Mouse (Mus musculus) gastrocnemius, postnatal 14 days (tissue): ENCODE measurements around the gene A430078G23Rik. TPM values are rescaled to one million over a fixed set of nuclear protein-coding genes. Genes with fewer than 3 reads are reported as not detected.
"Not testable (repeated sequence)": the region's sequence is repeated elsewhere in the genome, so short reads cannot be mapped to it uniquely, and the experiment has no call there.

ENCODE experiments used
- DNase-seq: peaks from one replicate; pipeline ENCODE4 v3.0.0; 2021; ENCODE audit warnings: mixed read lengths
- intact Hi-C: fragments of 180-260 bp; cut with DNase I; formaldehyde crosslinking; loops from one replicate; pipeline ENCODE4 v1.15.1; 2025; ENCODE audit warnings: low total_unique reads
- long read RNA-seq, 2 experiments: library from polyadenylated mRNA; stranded (forward); transcript quantifications; one replicate each; pipeline ENCODE4 v2.0.0; 2021
- total RNA-seq, 2 experiments: library from RNA; stranded (reverse); gene quantifications; 2 replicates each; pipeline ENCODE4 v1.2.3; 2021

A430078G23Rik gene
- under 1 TPM; 0.06 to 0.11 TPM for total RNA-seq
- long read RNA-seq, experiment 1 = 0 reads
- long read RNA-seq, experiment 2 = 0 reads

DNA sequence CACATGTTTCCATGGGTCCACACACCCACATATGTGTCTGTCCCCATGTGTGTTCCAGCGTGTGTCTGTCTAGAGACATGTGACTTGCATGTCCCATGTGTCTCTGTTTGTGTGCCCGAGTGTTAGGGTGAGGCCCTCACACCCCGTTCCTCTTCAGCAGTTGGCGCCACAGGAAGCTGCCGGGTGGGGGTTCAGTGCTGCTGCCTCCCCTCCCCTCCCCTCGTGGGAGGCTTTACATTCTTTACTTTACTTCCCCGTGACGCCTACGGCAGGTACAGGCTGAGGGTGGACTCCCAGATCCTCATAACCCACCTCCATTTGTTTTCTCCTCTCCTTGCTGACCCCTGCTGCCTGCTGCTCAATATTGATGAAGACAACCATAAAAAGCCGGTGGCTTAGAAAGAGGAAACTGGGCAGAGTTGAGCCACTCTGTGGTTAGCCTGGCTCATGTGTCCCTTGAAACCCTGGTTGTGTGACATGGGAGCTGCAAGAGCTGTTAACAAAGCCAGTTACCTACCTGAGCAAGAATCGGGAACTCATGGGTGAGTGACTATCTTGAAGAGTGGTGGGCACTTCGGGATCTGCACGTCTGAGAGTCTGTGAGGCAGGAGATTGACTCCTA lies at the start of gene A430078G23Rik:
A430078G23Rik (plus strand) TSS at position 227 of the 622 bp plus-strand sequence.
- intact Hi-C loops = loop anchor here (10.0 kb wide), 2 partner anchors 92 to 322 kb away; partner anchors contain the start of genes Fcor and Trappc5
- no peak for DNase-seq

DNA sequence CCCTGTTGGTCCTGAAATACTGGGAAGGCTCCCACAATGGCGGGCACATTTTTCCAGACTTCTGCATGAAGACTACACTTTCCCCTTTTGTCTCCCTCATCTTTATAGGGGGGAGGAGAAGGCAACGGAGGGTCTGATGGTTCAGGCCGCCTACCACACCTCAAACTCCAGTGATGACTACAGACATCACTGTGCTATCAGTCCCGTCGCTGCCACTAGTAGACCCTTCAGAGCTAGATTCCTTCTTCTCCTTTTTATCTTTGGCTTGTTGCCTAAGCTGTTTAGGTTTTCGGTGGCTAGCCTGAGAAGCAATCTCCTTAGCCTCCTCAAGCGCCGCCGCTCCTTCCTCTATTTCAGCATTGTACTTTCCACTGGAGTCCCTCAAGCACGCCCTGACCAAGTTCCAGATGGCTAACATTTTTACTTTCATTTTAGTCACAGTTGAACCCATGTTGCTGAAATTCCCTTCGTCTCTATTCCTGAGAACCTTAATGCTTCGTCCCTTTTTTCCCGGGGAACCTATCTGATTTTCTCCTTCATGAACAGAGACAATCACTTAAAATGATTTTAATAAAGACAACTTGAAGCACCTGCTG lies 44.9 kb upstream of the A430078G23Rik start:
- intact Hi-C loops, DNase-seq: not testable (repeated sequence)

DNA sequence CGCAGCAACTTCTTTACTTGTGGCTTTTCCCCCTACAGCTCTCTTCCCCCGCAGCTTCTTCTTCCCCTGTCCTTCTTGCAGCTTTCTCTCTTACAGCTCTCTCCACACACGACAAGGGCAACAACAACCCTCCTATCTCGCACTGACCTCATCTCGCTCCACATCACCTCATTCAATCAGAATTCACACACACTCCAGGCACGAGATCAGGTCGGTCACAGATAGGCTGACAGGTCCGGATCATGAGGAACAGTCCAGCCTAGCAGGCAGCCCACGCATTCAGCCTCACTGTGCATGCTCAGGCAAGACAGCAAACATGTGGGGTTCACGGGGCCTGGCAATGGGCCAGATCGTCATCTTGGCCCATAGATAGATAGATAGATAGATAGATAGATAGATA lies 43.6 kb upstream of the A430078G23Rik start:
- intact Hi-C loops = no loop called here
- DNase-seq = no peak

DNA sequence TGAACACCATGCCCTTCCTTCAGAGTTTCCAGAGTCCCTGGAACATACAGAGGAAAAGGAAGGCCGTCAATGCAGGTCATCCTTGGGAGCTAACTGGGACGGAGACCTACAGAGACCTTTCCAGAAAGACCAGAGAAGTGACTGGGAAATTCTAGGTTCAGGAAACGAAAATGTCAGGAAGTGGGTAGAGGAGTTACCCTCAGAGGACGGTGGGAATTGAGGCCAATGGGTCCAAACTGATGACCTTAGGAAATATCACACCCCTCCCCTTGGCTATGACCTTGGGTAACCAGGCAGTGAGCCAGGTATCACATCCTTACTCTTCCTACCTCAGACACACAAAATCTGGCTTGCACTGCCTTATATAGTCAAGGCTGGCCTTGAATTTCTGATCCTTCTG lies 41.7 kb upstream of the A430078G23Rik start:
- intact Hi-C loops = no loop called here
- no peak for DNase-seq

DNA sequence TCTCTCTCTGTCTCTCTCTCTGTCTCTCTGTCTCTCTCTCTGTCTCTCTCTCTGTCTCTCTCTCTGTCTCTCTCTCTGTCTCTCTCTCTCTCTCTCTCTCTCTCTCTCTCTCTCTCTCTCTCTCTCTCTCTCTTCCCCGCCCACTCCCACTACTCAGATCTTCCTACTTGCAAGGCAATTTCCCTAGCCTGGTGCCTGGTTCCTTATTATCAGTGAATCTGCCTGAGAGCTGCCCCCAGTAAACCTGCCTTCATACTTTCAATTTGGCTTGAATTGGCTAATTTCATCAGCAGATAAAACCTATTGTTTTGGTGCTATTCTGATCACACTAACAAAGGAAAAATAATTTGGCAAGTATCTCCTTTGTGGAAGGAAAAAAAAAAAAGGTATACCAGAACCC lies 39.8 kb upstream of the A430078G23Rik start:
- DNase-seq, intact Hi-C loops: not testable (repeated sequence)

DNA sequence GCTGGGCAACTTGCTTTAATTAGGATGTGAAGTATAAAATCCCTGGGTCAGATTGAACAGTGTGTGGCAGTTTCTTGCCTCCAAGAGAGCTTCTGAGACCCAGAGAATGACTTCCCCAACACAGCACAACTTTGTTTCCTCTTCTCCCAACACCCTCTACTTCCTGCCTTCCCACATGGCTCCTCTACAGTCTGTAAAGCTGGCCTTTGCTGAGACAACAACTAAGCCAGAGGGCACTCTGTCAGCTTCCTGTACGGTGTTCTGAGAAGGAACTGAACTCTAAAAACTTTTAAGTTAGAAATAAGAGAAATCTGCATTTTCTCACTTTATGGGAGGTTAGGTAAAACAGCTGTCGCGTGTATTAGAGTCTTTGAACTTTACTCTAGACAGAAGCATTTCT lies 39.4 kb upstream of the A430078G23Rik start:
- intact Hi-C loops = no loop called here
- no peak for DNase-seq

DNA sequence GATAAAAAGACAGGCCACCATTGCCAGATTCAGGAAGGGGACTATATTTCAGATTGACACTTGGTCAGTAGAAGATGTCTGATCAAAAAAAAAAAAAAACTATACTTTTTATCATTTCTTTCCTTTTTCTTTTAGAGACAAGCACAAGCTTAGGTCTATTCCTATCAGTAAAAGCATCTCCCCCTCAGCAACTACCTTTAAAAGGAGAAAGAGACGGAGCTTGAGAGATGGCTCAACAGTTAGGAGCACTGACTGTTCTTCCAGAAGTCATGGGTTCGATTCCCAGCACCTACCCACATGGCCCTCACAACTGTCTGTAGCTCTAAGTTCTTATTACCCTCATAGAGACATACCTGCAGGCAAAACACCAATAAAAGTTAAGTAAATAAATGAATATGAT lies 38.9 kb upstream of the A430078G23Rik start:
- intact Hi-C loops = no loop called here
- DNase-seq = no peak

DNA sequence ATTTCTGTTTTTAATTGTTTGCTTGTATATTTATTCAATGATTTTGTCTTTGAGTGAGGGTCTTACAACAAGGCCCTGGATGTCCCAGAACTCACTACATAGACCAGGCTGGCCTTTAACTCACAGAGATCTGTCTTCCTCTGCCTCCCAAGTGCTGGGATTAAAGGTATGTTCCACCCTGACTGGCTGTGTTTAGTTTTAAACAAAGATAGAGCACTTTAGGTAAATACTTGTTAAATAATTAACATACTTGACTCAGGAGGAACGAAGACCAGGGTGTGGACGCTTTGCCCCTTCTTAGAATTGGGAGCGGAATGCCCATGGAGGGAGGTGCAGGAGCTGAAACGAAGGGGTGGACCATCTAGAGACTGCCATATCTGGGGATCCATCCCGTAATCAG lies 36.6 kb upstream of the A430078G23Rik start:
- DNase-seq = no peak
- intact Hi-C loops = no loop called here

DNA sequence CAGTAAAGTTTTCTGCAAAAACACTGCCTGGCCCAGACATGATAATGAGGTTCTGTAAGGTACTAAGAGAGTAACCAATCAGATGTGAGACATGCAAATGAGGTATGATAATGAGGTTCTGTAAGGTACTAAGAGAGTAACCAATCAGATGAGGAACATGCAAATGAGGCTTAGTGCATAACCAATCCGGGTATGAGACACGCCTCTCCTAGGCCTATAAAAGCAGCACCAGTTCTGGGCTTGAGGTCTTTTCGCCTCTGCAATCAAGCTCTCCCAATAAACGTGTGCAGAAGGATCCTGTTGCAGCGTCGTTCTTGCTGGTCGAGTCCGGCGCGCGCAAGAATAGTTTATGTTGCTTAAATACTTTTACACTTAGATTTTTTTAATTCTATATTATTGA lies 33.9 kb upstream of the A430078G23Rik start:
- DNase-seq, intact Hi-C loops: not testable (repeated sequence)

DNA sequence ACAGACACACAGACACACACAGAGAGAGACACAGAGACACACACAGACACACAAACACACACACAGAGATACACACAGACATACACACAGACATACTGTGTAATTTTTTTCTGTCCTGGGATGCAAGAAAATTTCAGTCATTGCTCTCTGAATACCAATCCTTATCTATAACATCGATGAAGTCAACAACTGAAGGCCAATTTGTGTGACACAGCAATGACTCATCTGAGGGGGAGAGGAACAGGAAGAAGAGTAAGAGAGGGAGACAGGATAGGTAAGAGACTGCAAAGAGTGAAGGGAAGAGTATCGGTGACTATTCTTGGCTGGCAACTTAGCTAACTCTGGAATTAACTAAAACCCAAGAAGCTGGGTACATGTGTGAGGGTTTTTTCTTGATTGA lies 29.0 kb upstream of the A430078G23Rik start:
- intact Hi-C loops = no loop called here
- no peak for DNase-seq

DNA sequence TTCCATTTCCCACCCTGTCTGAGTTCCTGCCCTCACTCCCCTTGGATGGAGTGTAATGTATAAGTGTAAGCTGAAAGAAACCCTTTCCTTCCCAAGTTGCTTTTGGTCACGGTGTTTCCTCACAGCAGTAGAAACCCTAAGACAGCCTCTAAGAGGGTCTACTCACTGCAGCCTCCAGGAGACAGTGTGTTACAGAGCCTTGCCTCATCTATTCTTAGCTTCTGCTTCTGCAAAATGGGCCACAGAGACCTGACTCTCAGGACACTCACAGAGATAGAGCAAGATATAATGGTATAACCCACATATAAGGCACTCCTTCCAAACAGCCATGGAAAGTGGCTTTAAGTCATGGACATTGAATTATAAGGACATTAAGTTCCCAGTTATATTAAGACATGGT lies 26.2 kb upstream of the A430078G23Rik start:
- intact Hi-C loops = no loop called here
- no peak for DNase-seq

DNA sequence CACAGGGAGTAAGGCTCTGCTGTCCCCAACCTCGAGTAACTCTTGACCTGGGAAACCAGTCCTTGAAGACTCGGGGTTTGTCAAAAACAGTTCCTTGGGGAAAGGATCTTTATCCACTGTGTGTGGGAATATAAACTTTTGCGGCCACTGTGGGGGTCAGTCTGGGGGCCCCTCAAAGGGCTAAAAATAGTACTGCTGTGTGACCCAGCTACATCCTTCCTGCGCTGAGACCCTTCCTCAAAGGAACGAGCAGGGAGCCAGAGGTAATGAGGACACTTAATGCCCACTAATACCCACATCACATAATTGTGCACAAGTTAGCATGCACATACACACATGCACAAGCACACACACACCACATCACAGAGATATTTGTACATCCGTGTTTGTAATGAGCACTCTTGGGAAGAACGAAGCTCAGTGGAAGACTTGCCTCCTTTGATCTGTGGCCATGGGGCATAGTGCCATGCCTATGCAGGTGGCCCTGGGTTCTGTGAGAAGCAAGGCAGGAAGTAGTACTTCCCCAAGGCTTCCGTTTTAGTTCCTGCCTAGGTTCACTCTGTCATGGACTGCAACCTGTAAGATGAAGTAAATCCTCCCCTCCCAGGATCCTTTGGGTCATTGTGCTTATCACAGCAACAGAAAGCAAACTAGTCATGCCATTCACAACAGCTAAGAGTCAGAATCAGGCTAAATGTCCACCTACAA lies 25.5 kb upstream of the A430078G23Rik start:
- intact Hi-C loops = no loop called here
- no peak for DNase-seq

DNA sequence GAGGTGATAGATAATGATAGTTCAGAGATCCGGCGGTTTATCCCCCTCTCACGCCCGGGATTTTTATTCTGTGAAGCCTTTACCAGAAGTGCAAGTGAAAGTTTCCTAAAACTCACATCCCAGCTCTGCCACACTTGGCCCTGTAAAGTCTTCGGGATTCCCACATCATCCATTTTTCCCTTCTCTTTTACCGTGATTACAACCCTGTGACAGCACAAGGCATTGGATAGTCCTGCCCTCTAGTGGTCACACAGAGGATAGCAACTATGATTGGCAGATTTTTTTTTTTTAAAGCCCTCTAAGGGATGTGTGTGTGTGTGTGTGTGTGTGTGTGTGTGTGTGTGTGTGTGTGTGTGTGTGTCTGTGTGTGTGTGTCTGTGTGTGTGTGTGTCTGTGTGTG lies 22.6 kb upstream of the A430078G23Rik start:
- DNase-seq = no peak
- intact Hi-C loops = loop anchor here (10.0 kb wide), 1 partner anchor 156 kb away; no protein-coding TSS in a partner anchor

DNA sequence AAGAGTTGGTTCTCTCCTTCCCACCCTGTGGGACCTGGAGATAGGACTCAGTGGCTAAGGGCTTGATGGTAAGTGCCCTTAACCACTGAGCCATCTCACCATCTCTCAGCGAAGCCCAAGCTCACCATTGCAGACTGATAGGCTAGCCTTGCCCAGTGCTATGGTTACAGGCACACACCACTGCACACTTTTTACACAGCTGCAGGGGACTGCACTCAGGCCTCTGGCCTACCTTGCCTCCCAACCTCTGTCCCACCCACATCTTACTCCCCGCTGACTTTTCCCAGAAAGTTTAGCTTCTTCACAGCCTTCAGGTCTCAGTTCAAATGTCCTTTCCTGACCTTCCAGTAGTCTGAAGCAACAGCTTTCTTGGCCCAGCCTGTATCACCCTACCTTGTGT lies 21.5 kb upstream of the A430078G23Rik start:
- no peak for DNase-seq
- intact Hi-C loops = loop anchor here (10.0 kb wide), 1 partner anchor 157 kb away; no protein-coding TSS in a partner anchor

DNA sequence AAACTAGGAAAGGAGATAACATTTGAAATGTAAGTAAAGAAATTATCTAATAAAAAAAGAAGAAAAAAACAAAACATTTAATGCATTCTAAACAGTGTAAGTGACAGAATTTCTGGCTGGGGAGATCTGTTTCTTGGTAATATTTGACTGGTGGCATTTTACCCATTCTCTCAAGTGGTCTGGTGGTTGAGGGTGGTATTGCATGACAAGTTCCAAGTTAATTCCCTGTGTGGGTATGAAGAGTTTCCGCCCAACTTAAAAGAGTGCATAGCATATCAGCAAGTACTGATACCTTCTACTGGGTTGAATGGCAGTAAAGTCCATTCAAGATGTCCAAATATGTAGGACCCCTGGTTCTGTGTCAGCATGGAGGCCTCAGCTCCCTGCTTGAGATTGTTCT lies 17.3 kb upstream of the A430078G23Rik start:
- DNase-seq = no peak
- intact Hi-C loops = loop anchor here (10.0 kb wide), 1 partner anchor 161 kb away; no protein-coding TSS in a partner anchor

DNA sequence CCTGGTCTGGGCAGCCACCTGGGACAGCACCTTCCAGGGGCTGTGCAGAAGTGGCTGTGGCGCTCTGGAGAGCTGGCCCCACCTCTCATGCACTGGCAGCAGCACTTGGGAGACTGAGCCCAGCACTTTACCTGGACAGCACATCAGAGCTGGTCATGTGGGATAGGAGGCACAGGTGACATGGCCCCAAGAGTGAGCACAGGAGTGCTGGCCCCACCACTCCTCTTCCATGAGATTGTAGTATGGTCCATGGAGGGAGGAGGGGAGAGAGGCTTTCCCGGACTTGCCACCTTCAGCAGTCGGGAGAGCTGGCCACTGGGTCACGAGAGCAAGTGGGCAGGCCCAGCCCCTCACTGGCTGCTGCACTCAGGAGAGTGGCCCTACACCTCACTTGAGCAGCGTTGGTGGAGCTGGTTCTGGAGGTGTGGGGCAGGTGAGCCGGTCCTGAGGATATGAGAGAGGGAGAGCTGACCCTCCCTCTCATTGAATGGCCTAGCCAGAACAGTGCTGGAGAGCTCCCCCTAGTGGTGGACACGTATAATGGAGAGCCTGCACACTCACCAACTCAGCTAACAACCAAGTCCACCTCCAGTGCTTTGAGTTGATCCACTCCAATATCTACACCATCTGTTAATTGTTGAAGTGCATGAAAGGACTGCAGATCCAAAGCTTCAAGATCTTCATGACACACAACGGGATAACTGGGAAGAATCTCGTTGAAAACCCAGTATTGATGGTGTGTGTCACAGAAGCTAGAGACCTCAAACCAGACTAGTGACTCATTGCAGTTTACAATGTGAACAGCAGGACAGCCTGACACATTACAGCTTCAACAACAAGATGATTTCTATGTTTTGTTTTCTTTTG lies 16.3 kb upstream of the A430078G23Rik start:
- intact Hi-C loops = loop anchor here (10.0 kb wide), 1 partner anchor 162 kb away; no protein-coding TSS in a partner anchor
- no peak for DNase-seq

DNA sequence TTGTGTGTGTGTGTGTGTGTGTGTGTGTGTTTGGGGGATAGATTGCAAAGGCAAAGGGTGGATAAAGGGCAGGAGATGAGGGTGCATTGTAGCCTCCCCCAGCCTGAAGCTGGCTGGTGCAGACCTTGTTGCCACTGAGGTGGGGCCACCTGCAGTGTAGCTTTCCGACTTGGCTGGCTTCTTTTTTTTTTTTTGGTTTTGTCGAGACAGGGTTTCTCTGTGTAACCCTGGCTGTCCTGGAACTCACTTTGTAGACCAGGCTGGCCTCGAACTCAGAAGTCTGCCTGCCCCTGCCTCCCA lies 15.7 kb upstream of the A430078G23Rik start:
- DNase-seq = not testable (repeated sequence)
- intact Hi-C loops = loop anchor here (10.0 kb wide), 1 partner anchor 163 kb away; no protein-coding TSS in a partner anchor

DNA sequence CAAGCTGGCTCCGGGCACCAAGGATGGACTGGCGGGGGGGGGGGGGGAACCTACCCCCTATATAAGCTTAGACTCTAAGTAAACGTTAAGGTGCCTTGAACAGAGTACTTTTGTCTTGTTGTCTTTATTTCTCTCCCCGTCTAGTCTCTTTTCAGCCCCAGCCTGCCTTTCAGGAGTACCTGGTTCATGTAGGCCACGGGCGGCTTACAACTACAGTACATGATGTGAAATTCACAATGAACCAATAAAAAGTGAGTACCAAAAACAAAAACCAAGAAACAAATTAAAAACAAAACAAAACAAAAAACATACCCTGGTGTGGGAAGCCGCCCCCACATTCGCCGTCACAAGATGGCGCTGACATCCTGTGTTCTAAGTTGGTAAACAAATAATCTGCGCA lies 15.2 kb upstream of the A430078G23Rik start:
- intact Hi-C loops = loop anchor here (10.0 kb wide), 1 partner anchor 163 kb away; no protein-coding TSS in a partner anchor
- DNase-seq = no peak

DNA sequence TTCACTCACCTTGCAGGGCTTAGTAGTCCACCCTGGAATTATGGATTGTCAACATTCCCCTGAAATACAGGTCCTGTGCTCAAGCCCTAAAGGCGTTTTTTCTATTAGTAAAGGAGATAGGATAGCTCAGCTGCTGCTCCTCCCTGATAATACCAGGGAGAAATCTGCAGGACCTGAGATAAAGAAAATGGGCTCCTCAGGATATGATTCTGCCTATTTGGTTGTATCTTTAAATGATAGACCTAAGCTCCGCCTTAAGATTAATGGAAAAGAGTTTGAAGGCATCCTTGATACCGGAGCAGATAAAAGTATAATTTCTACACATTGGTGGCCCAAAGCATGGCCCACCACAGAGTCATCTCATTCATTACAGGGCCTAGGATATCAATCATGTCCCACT lies 12.5 kb upstream of the A430078G23Rik start:
- intact Hi-C loops = not testable (repeated sequence)

DNA sequence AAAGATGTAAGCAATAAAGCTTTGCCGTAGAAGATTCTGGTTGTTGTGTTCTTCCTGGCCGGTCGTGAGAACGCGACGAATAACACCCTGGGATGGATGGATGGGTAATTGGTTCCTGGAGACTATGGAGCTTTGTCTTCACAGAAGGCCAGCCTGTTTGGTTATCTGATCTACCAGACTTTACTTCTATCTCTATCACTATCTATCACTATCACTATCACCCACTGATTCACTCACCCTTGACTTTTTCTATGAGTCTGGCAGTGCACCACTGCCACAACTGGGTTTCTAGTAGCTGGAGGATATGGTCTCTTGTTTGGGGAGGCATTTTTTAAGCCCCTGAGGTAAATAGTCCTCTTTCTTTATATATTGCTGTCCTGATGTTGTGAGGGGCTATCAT lies 7.9 kb upstream of the A430078G23Rik start:
- no peak for DNase-seq
- intact Hi-C loops = no loop called here

More for the DNA sequence above, 12.5 kb upstream of the A430078G23Rik start:
- DNase-seq = not testable (repeated sequence)
